9 mouse cellular contexts compared by ENCODE assay signal in genomic region chr13:59834786-59835452, GRCm38 (mm10). TPM values are rescaled to one million over a fixed set of nuclear protein-coding genes. Genes with fewer than 3 reads are reported as not detected.
DNase-seq lines count a peak whose midpoint lies in the region; ATAC-seq and TF ChIP-seq lines count a peak whose summit lies in the region.
"Had no signal": no experiment of that assay in that cellular context is flagged by ENCODE, and none has a peak within 500 bp of the region (broad histone marks: within the 10 kb centered on the region; RNA-seq: fewer than 3 reads in every experiment).

No protein-coding gene starts in this region.

- H3K4me3 ChIP-seq in midbrain, embryonic 14.5 days (replicated peaks; ENCODE audit: low read depth, low read length) = no peak overlapping the region
- H3K4me3 ChIP-seq in midbrain, embryonic 13.5 days (replicated peaks) = no peak overlapping the region
- no peak overlapping the region for H3K4me3 ChIP-seq in myocyte
- H3K4me3 ChIP-seq: embryonic facial prominence, embryonic 12.5 days had no signal

- H3K27me3 ChIP-seq in midbrain, embryonic 14.5 days (ENCODE audit: control insufficient read depth, insufficient read depth, low read length) = no peaks in the 10 kb centered on the region
- no peaks in the 10 kb centered on the region for H3K27me3 ChIP-seq in midbrain, embryonic 13.5 days
- no peaks in the 10 kb centered on the region for H3K27me3 ChIP-seq in myocyte (ENCODE audit: control insufficient read depth, insufficient read depth, insufficient read length)
- H3K27me3 ChIP-seq: embryonic facial prominence, embryonic 12.5 days had no signal

- no peak for TF ChIP-seq POLR2A in myocyte (IDR thresholded peaks at IDR 0.05; ENCODE audit: insufficient read length, low read depth)

- no peaks in the 10 kb centered on the region for H3K79me2 ChIP-seq in myocyte (ENCODE audit: control insufficient read depth, insufficient read depth)

- no peaks in the 10 kb centered on the region for H3K4me1 ChIP-seq in midbrain, embryonic 14.5 days (ENCODE audit: control insufficient read depth, insufficient read depth, low read length)
- H3K4me1 ChIP-seq in midbrain, embryonic 13.5 days (replicated peaks) = no peaks in the 10 kb centered on the region
- H3K4me1 ChIP-seq: embryonic facial prominence, embryonic 12.5 days had no signal

- H3K9me3 ChIP-seq in midbrain, embryonic 14.5 days (ENCODE audit: control insufficient read depth, low read length) = no peaks in the 10 kb centered on the region
- H3K9me3 ChIP-seq in midbrain, embryonic 13.5 days = no peaks in the 10 kb centered on the region
- H3K9me3 ChIP-seq: embryonic facial prominence, embryonic 12.5 days had no signal

- no peaks in the 10 kb centered on the region for H3K36me3 ChIP-seq in midbrain, embryonic 14.5 days (ENCODE audit: control insufficient read depth, insufficient read depth, low read length)
- no peaks in the 10 kb centered on the region for H3K36me3 ChIP-seq in midbrain, embryonic 13.5 days
- H3K36me3 ChIP-seq in myocyte (ENCODE audit: control insufficient read depth, insufficient read depth) = no peaks in the 10 kb centered on the region
- H3K36me3 ChIP-seq: embryonic facial prominence, embryonic 12.5 days had no signal

- DNase-seq in midbrain, embryonic 14.5 days = peak; percentile 18
- DNase-seq in frontal cortex, postnatal 36 days (ENCODE audit: low spot score in 2 of 2) = peak; percentile 76 to 79
- peak; percentile 59 to 93 for DNase-seq in left cerebral cortex, postnatal 25 days (ENCODE audit: low spot score in 2 of 2)
- no peak for DNase-seq in embryo, embryonic 11 days
- DNase-seq in adrenal gland, postnatal 36 days = no peak
- DNase-seq in T-cell, adult 2 months (ENCODE audit: low spot score) = no peak

- WGBS in midbrain, embryonic 14.5 days = 67% methylated on average over 4 of the region's 4 CpGs
- WGBS in midbrain, embryonic 13.5 days = 45% methylated on average over 4 of the region's 4 CpGs

- ATAC-seq in midbrain, embryonic 14.5 days (ENCODE audit: low FRiP score, low TSS enrichment) = peak; percentile 17; the same call in 1 of the 2 replicates
- no peak for ATAC-seq in midbrain, embryonic 13.5 days

- H3K4me2 ChIP-seq in midbrain, embryonic 14.5 days (ENCODE audit: low read length) = no peak overlapping the region
- no peak overlapping the region for H3K4me2 ChIP-seq in midbrain, embryonic 13.5 days (replicated peaks)
- peak overlapping the region; percentile 50 for H3K4me2 ChIP-seq in myocyte (ENCODE audit: low read depth)
- H3K4me2 ChIP-seq: embryonic facial prominence, embryonic 12.5 days had no signal

- H3ac ChIP-seq in myocyte (ENCODE audit: control insufficient read depth, insufficient read length) = no peak overlapping the region

- H3K9ac ChIP-seq in midbrain, embryonic 14.5 days (replicated peaks; ENCODE audit: low read length) = no peak overlapping the region
- H3K9ac ChIP-seq in midbrain, embryonic 13.5 days (replicated peaks) = no peak overlapping the region
- H3K9ac ChIP-seq: embryonic facial prominence, embryonic 12.5 days had no signal

- intact Hi-C loops in left cerebral cortex, postnatal 25 days (cut with DNase I) = no loop called here

- peak overlapping the region; percentile 27; the same call in 1 of the 2 replicates for H3K27ac ChIP-seq in midbrain, embryonic 14.5 days (replicated peaks; ENCODE audit: low read depth, low read length)
- no peak overlapping the region for H3K27ac ChIP-seq in midbrain, embryonic 13.5 days
- H3K27ac ChIP-seq: embryonic facial prominence, embryonic 12.5 days had no signal

TF ChIP-seq in myocyte, 11 proteins besides CTCF, POLR2A, EP300 and RAD21:
- TF ChIP-seq TCF3 (IDR thresholded peaks at IDR 0.05; ENCODE audit: insufficient read length, low read depth) (no peak), E2F4 (IDR thresholded peaks at IDR 0.05; ENCODE audit: insufficient read depth) (no peak)

RNA-seq across cellular contexts. Expression of gene Tut7, which starts 12.0 kb away (rescaled TPM):
- polyA plus RNA-seq in midbrain, embryonic 14.5 days (2014; fragmentation: Nextera tagmentation; extraction: Ambion mirVana) = 34.3 and 50.4 TPM in 2 replicates
- 58.7 and 59.6 TPM in 2 replicates for polyA plus RNA-seq in midbrain, embryonic 13.5 days (2015; fragmentation: Nextera tagmentation; extraction: Ambion mirVana)
- total RNA-seq in left cerebral cortex, postnatal 25 days (2021) = 10 to 100 TPM; 61.0 to 64.3 TPM
- polyA plus RNA-seq in myocyte (2012; fragmentation: generic; extraction: Trizol) = 17.8 TPM
- total RNA-seq in adrenal gland, postnatal 36 days (2021) = 10 to 100 TPM; 68.6 to 71.0 TPM

RNA-seq across cellular contexts. Expression of gene Gm49354, which starts 52.9 kb away (rescaled TPM):
- polyA plus RNA-seq in midbrain, embryonic 14.5 days (2014; fragmentation: Nextera tagmentation; extraction: Ambion mirVana) = not detected in 2 replicates
- not detected in 2 replicates for polyA plus RNA-seq in midbrain, embryonic 13.5 days (2015; fragmentation: Nextera tagmentation; extraction: Ambion mirVana)
- not detected for total RNA-seq in left cerebral cortex, postnatal 25 days (2021)
- polyA plus RNA-seq in myocyte (2012; fragmentation: generic; extraction: Trizol) = not detected
- total RNA-seq in adrenal gland, postnatal 36 days (2021) = not detected
- polyA plus RNA-seq: embryonic facial prominence, embryonic 12.5 days had no signal

Comparison
In these comparisons a context has a peak if more than half of its experiments do, and no peak if none do; other contexts are left out.
1. DNase-seq: peak in midbrain, embryonic 14.5 days (single experiment), frontal cortex, postnatal 36 days (2 of 2) and left cerebral cortex, postnatal 25 days (2 of 2); none in embryo, embryonic 11 days (single experiment), adrenal gland, postnatal 36 days (0 of 2) and T-cell, adult 2 months (single experiment).